Mouse (Mus musculus): ENCODE measurements at regions not wholly inside any gene's neighbourhood (a gene's known extent, or its start where the extent isn't known, plus 50 kb on each side); places are given as distances from the start of the nearest gene placed in this dataset.

DNA sequence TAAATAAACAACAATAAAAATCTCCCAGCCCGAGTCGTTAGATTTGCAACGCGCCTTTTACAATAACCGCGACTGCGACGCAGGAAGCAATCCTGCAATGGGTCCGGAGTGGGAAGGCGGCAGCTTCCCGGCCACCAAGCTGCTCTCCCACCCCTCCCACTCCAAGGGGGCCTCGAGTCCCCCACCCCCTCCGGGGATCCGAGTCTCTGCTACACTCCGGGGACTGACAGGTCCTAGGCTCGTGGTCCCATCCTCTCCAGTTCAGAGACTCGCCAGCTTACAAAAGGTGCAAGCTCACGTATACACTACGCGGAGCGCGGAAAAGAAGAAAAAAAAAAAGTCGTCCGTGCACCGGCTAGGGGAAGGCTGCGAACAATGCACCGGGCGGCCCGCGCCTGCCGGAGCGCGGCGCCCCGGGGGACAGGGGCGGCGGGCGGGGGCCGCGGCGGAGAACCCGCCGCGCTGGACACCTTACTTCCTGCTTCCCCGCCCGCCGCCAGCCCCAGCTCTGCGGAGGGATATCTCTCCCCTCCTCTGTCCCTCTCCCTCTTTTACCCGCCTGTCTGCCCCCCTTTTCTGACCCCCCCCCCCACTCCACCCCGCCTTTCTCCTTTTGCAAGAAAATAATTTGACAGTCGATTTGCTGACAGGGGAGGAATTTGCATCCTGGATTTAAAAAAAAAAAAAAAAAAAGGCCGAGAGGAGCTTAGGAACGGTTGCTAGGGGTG lies 130.0 kb upstream of the Ubr2 start:
- peak; percentile 73 to 87 for DNase-seq

DNA sequence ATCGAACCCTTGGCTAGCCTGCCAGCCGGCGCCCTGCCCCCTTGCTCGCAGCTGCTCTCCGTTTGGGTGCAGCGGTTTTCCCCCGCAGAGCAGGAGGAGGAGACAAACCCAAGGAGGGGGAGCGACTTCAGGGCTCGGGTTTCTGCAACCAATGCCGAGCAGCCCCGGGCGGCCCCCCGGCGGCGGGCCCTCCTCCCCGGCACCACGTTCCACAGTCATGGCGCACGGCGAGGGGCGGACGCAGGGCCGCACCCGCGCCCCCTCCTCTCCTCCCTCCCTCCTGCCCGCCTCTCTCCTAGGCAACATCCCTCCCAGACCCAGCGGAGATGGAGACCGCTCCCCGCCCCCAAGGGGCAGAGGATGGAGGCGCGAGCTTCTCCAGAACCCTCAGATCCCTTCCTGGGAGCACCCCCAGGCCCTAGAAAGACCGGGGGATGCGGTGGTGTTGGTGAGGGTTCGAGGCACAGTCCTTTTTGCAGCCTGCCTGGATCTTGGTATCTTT lies 129.4 kb upstream of the Ubr2 start:
- DNase-seq = peak; percentile 94 to 98

DNA sequence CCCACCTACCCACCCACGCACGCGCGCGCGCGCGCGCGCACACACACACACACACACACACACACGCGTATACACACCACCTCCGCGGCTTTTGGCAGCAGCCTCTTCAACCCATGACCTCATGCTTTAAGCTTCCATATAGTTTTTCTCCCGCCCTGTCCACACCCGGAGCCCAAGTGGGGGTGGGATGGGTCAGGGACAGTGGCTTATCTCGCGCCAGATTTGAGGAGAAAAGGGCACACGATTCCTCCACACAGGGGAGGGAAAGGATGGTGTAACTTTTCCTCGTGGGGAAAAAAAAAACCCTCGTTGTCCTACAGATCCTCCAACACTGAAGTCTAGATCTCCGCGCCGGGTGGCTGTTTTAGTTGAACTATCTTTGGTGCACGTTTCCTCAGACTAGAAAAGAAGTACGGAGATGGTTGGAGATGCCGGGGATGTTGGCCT lies 128.8 kb upstream of the Ubr2 start:
- peak; percentile 43 to 60 for DNase-seq

DNA sequence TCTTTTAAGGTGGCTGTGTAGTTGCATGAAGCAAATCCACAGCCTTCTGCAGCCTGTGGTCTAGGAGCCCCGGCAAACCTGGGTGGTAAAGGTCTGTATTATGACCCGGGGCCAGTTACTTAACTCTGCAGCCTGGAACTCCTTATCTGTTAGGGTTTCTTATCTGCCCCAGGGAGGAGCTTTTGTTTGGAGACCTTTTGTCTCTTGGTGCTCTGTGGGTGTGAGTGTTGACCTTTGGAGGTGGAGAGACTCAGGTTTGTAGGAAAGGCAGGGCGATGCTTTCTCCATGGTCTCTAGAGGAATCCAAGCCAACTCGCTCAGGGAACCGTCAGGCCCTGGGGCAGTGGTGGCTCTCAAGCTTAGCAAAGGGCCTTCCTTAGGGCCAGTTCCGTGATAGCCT lies 127.8 kb upstream of the Ubr2 start:
- no peak for DNase-seq

DNA sequence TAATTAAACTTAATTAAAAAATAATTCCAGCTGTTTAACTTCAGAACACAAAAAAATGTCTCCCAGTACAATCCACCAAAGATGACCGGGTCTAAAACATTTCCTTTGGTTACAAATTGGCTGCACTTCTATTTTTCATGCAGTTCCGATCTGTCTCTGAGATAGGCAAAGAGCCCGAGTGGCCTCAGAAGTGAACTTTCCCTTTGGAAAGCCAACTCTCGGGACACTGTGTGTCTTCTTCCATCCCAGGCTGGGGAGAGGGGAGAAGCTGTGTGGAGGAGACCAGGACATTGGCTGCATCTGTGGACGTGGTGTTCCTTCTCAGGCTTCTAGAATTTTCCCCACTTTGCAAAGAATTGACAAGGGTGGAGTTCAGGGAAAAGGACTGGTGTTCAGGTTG lies 125.0 kb upstream of the Ubr2 start:
- no peak for DNase-seq

DNA sequence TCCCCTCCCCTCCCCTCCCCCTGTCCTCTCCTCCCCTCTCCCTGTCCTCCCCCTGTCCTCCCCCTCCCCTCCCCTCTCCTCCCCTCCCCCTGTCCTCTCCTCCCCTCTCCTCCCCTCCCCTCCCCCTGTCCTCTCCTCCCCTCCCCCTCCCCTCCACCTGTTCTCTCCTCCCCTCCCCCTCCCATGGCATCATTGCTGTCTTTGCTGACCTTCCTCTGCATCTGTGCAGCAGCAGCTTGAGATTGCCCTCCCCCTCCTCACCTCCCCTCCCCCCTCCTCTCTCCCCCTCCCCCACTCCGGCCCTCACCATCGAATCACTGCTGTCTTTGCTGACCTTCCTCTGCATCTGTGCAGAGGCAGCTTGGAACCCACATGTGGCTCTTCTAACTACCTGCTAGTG lies 123.4 kb upstream of the Ubr2 start:
- no peak for DNase-seq

DNA sequence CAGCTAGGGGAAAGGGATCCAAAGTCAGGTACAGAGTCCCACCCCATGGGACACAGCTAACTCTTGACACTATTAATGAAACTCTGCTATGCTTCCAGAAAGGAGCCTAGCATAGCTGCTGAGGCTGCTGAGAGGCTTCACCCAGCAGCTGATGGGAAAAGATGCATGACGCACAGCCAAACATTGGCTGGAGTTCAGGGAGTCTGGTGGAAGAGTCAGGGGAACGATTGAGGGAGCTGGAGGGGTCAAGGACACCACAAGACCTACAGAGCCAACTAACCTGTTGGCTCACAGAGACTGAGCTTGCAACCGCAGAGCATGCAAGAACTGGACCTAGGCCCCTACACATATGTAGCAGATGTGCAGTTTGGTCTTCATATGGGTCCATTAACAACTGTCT lies 117.2 kb upstream of the Ubr2 start:
- DNase-seq = no peak

DNA sequence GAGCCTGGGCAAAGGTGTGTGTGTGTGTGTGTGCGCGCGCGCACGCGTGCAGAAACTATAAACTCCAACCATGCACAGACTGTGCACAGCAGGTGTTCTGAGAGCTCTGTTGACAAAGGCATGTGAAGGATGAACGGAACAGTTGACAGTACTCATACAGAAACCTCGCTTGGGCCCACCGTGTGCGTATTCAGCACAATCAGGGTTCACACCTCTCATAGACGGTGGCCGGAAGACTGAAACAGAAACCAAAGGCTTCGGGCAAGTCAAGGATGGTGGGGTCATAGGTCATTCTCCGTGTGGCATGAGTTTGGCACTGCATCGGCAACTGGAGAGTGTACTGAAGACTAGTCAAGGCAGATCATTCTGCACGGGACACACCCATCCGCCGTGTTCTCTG lies 113.2 kb upstream of the Ubr2 start:
- DNase-seq = no peak

DNA sequence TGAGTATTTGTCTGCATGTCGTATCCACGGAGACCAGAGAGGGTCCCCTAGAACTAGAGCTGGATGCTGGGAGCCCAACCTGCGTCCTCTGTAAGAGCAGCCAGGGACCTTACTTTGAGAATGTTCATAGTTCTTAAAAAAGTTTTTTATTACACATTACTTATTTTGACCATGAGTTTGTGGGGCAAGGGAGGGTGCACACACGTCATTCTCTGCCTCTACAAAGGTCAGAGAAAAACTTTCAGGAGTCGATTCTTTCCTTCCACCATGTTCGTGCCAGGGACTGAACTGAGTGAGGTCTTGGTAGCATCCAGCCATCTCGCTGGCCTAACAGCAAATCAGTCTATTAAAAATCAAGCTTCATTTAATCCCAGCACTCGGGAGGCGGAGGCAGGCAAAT lies 111.9 kb upstream of the Ubr2 start:
- DNase-seq = no peak

DNA sequence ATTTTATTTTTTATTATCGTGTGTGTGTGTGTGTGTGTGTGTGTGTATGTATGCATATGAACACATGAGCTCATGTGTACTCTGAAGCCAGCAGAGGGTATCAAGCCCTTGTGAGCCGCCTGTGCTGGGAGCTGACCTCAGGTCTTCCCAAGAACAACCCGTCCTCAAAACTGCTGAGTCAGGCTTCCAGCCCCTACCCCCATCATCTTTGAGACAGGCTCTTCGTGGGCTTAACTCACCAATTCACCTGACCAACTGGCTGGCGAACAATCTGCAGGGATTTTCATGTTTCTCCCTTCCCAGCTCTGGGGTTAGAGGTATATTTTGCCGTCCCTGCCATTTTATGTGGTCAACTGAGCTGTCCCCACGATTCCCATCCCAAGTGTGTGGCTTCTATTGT lies 107.7 kb upstream of the Ubr2 start:
- no peak for DNase-seq

DNA sequence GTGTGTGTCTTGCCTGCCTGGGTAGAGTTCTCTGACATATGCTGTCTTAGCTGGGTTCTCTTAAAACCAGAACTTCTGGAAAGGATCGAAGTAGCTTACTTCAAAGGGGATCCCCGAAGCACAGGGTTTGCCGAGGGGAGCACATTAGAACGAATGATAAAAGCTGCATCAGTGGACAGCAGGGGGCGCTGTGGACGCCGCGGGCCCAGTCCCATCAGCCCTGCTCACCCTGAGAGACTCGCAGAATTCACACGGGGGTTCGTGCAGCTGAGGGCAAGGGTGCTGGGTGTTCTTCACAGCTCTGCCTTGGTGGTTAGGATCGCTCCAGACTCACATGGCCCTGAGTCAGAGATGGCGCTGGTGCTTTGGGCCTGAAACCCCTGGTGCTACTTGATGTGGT lies 105.4 kb upstream of the Ubr2 start:
- DNase-seq = peak; percentile 27 to 40

DNA sequence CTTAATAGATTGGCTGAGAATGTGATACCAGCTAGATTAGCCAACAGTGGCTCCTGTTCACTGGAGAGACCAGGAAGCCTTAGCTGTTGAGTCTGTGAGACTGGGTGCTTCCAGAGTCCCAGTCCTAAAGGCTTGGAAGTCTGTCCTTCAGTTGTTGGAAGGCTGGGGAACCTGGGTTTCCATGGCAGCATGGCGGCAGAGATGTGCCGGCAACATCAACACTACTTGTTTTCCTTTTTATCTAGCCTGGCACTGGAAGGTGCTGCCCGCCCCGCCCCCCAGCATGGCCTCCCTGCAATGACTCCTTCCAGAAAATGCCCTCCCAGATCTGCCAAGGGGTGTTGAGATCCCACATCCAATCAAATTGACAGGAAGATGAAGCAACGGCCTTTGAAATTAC lies 104.8 kb upstream of the Ubr2 start:
- DNase-seq = no peak

DNA sequence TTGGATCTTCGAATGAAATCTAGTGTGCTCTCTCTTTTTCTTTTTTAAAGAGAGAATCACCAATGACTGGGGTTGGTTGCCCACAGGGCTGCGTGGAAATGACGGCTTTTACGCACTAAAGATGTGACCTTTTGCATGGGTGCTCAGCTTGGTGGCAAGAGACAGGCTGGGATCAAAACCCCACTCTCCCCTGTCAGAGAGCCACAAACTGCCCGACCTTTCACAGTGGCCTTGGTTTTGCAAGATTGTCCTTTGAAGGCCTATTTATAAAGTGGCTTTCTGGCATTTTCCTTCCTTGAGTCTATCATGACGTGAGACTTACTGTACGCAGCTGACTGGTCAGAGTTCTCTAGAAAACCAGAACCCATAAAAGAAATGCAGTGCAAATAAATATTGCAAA lies 104.4 kb upstream of the Ubr2 start:
- no peak for DNase-seq

DNA sequence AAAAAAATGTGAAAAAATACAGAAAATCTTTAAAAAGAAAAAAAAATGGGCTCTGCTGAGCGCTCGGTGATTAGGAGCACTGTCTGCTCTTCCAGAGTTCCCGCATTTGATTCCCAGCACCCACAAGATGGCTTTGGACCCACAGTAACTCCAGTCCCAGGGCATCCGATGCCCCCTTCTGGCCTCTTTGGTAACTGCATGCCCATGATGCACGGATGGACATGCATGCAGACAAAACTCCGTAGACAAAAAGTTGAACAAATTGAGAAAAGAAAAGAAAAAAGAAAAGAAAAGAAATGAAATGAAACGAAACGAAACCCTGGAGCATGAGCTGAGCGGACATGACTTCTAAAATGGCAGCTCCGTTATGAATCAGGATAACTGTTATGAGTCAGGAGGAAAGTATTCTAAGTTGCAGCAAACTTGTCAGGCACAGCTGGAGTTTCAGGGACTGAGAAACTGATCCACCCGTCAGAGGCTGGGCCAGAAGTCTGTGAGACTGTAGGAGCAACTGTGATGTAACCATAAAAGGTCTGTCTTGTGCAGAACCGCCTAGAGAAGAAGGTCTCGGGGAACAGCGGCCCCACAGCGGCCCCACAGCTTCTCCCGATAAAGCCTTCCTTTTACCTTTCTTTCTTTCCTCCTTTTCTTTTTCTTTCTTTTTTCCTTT lies 102.3 kb upstream of the Ubr2 start:
- peak; percentile 13 to 31 for DNase-seq

DNA sequence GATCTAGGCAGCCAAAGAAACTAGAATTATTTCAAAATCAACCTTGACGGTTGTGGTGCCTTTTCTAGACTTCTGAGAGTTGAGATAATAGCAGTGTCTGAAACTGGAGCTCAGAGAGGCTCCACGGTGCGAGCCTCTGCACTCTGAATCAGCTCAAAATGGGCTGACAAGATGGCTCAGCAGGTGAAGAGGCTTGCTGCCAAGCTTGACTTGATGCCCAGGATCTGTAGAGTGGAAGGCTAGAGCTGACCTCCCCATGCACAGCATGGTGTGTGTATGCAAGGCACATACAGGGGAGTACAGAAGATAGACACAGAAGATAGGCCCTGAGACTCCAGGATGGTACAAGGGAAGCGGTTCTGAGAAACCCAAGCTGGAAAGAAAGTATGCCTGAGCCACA lies 100.5 kb upstream of the Ubr2 start:
- DNase-seq = no peak

DNA sequence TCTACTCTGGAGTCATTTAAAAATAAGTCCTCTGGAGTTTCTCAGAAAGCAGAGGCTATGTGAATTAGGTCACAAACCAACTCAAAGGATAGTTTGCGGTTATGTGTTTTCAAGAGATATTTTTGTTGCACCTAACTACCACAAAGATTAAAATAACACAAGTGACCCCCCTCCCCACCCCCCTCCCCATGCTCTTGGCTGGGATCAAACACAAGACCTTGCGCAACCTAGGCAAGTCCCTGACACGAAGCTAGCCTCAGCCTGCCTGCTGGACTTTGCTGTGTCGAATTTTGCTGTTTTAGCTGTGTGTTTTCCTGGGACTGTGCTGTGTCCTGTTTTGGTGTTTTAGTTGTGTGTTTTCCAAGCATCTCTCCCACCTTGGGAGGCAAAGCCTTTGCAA lies 94.0 kb upstream of the Ubr2 start:
- no peak for DNase-seq

DNA sequence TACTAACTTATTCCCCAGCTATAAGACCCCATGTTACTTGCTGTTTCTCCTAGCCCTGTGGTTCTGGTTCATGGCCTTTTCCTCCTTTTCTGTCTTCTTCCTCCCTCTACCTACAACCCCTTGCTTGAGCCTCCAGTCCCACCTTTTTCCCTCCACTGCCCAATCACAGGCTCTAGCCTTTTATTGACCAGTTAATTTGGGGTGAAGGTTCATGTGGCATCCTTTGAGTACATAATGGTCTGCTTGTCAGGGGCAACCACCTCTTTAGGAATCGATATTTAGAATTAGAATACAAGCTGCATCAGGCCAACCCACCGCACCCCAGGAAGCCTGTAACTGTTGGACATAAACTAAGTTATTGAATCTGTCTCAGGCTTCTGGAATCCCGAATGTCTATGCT lies 84.8 kb upstream of the Ubr2 start:
- DNase-seq = no peak

DNA sequence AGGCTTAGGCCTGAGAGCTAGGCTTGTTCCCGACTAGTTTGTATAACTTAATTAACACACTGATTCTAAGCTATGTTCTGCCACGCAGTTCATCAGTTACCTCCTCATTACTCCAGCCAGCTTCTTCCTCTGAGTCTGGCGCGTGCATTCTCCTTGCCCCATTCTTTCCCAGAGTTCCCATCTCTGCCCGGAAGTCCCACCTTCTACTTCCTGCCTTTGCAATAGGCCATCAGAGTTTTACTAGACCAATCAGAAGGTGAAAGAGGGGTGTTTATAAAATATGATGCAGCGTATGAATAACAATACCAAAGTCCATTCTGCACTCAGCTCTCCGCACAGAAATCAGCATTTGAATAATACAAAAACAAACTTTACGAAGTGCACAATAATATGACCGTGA lies 81.7 kb upstream of the Ubr2 start:
- DNase-seq = no peak

DNA sequence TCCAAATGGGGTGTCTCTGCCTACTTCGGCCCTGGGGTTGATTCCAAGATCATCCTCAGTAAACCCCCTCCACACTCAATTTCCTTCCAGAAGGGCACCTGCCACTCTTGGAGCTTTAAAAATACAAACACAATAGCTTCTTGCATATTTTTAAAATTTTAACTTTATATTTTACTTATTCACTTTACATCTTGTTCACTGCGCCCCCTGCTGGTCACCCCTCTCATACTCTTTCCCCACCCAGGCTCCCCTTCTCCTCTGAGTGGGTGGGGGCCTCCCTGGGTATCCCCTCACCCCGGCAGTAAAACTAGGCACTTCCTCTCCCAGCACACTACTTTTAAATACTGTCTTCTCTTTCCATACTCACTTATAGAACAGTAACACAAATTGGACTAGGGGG lies 79.4 kb upstream of the Ubr2 start:
- DNase-seq = peak in 1 of 2 experiments; percentile 13

DNA sequence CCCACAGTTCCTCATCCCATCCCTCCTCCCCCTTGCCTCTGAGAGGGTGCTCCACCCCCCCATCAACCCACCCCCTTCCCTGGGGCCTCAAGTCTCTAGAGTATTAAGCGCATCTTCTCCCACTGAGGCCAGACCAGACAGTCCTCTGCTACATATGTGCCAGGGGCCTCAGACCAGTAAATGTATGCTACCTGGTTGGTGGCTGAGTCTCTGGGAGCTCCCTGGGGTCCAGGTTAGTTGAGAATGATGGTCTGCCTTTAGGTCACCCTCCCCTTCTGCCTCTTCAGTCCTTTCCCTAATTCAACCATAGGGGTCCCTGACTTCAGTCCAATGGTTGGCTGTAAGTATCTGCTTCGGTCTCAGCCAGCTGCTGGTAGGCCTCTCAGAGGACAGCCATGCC lies 58.9 kb upstream of the Ubr2 start:
- DNase-seq = no peak

DNA sequence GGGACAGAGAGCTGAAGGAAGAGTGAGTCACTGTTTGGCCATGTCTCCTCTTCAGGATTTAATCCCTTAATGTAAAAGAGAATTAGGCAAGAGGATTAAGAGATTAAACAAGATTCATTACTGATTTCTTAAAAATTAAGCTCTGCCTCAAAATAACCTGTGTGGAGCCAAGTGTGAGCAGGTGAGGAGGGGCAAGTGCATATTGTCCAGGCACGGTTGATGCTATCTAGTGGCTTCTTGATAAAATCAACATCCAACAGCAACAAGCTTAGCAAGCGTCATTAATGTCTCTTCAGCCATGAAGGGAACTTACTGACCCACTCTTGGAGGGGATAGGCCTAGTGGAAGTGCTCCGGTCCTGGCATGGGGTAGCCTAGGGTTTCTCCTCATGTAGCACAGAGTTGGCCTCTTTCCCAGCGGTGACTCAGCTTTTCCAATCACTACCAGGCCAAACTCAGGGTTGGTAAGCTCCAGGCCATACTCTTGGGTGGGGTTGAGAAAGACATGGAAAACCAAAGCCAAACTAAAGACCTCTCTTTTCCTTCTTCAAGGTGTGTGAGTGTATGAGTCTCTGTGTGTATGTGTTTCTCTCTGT lies 55.0 kb upstream of the Ubr2 start:
- peak in 1 of 2 experiments; percentile 13 for DNase-seq

DNA sequence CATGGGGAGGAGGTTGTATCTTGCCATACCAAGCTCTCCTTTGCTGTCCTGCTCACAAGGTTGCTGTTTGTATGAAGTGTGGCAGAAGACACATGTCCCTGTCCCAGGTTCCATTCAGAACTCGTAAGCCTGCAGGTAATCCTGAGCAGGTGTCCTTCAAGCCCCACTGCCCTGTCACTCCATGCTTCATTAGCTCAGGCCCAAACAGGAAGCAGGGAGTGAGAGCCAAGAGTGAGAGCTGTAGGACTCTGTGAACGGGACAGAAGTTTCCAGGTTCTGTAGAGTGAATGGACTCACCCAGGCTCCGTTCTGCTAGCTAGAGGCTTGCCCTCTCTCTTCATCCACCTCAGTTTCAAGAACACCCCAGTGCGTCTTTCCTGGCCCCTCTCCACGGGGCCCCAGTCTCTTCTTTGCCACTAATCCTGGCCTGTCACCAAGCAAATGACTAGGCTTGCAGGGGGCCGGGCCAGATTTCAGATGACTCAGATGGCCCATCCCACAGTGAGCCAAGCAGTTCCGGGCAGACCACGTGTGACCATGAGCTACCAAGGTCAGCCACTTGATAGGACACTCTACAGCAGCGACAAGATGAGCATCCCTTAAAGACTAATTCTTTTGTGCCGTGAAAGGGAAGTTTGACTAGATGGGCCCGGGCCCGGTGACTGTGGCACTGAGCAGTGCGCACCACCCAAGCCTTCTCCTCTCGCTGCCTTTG lies 54.4 kb upstream of the Ubr2 start:
- DNase-seq = no peak

DNA sequence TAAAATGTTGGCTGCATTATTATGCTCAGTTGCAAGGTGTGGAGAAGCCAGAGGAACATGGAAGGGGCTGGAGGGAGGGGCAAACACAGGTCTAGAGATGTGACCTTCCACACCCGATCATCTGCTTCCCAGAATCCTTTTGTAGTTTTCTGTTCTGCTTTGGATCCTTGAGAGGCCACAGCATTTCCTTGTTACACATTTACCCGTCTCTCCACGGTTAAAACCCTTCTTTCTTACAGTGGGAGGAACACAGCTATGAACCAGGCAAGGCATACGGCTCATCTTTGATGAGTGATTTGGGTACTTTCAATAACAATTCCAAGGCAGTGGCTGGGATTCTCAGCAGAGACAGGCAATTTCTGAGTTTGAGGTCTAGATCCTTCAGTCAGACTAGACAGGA lies 53.6 kb upstream of the Ubr2 start:
- no peak for DNase-seq

All from lung, postnatal 4 days (tissue).